Mouse (Mus musculus): ENCODE data around the gene Mrto4. TPM values are rescaled to one million over a fixed set of nuclear protein-coding genes. Genes with fewer than 3 reads are reported as not detected.

Mrto4 gene
- polyA plus RNA-seq, 1 experiment from 2014 or later = 77.3 TPM

DNA sequence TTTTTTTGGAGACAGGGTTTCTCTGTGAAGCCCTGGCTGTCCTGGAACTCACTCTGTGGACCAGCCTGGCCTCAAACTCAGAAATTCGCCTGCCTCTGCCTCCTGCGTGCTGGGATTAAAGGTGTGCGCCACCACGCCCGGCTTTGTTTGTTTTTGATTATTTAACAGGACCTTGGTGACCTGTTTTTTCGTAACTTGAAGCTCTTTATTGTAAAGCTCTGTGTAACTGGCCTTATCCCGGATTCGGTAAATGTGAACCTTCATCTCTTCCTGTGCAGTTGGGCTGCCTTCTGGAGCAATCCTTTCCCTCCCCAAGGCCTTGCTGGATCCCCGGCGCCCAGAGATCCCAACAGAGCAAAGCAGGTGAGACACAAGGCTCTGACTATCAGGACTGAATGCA, 21.2 kb upstream of the Mrto4 start:
- Histone ChIP-seq H3K4me3 (replicated peaks) (no peak overlapping the region), H3K36me3 (peaks cover 84% of the 10 kb centered on the region), H3K4me2 (no peak overlapping the region), H3K9ac (replicated peaks) (no peak overlapping the region), H3K27me3 (replicated peaks) (no peaks in the 10 kb centered on the region), H3K4me1 (no peaks in the 10 kb centered on the region), H3K27ac (replicated peaks) (no peak overlapping the region), H3K9me3 (replicated peaks) (no peaks in the 10 kb centered on the region)
- WGBS = 93% methylated on average over 10 of the region's 10 CpGs
- no peak for ATAC-seq (ENCODE audit: low FRiP score)

- Histone ChIP-seq H3K4me2 (no peak overlapping the region), H3K27ac (replicated peaks) (no peak overlapping the region), H3K36me3 (peaks cover 88% of the 10 kb centered on the region), H3K9ac (replicated peaks) (no peak overlapping the region), H3K4me3 (replicated peaks) (no peak overlapping the region), H3K4me1 (no peaks in the 10 kb centered on the region), H3K9me3 (replicated peaks) (no peaks in the 10 kb centered on the region), H3K27me3 (replicated peaks) (no peaks in the 10 kb centered on the region)
- no peak for ATAC-seq (ENCODE audit: low FRiP score)
- 93% methylated on average over 4 of the region's 4 CpGs for WGBS
Measured at GRCm38 (mm10) chr4:139373130-139373529, 20.8 kb upstream of the Mrto4 start.

DNA sequence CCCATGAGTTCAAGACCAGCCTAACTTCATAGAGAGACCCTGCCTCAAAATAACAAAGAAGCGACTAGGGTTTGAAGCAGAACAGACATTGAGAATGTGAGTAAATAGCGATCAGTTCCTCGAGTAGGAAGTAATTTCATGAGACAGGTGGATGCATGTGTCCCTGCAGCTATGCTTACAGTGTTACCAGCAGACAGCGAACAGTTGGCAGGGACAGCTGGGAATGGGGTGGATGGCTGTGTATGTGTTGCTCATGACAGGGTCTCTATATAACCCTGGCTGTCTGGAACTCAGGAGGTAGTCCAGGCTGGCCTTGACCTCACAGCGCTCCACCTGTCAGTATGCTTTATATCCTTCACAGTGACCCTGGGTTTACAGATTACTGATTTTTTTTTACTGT, 15.7 kb upstream of the Mrto4 start:
- Histone ChIP-seq H3K27ac (replicated peaks) (no peak overlapping the region), H3K4me2 (no peak overlapping the region), H3K27me3 (replicated peaks) (no peaks in the 10 kb centered on the region), H3K4me3 (replicated peaks) (no peak overlapping the region), H3K36me3 (peaks cover 97% of the 10 kb centered on the region), H3K9ac (replicated peaks) (no peak overlapping the region), H3K4me1 (no peaks in the 10 kb centered on the region), H3K9me3 (replicated peaks) (no peaks in the 10 kb centered on the region)
- WGBS = 93% methylated on average over 5 of the region's 5 CpGs
- no peak for ATAC-seq (ENCODE audit: low FRiP score)

- WGBS = 95% methylated on average over 3 of the region's 3 CpGs
- Histone ChIP-seq H3K9me3 (replicated peaks) (no peaks in the 10 kb centered on the region), H3K27ac (replicated peaks) (no peak overlapping the region), H3K4me1 (no peaks in the 10 kb centered on the region), H3K36me3 (peaks cover 97% of the 10 kb centered on the region), H3K4me2 (no peak overlapping the region), H3K9ac (replicated peaks) (no peak overlapping the region), H3K27me3 (replicated peaks) (no peaks in the 10 kb centered on the region), H3K4me3 (replicated peaks) (no peak overlapping the region)
- no peak for ATAC-seq (ENCODE audit: low FRiP score)
Measured at GRCm38 (mm10) chr4:139367336-139367735, 15.0 kb upstream of the Mrto4 start.

- Histone ChIP-seq H3K27me3 (replicated peaks) (no peaks in the 10 kb centered on the region), H3K27ac (replicated peaks) (no peak overlapping the region), H3K4me2 (no peak overlapping the region), H3K4me3 (replicated peaks) (no peak overlapping the region), H3K4me1 (no peaks in the 10 kb centered on the region), H3K9me3 (replicated peaks) (no peaks in the 10 kb centered on the region), H3K9ac (replicated peaks) (no peak overlapping the region), H3K36me3 (peaks cover 96% of the 10 kb centered on the region)
- WGBS = 95% methylated on average over 11 of the region's 11 CpGs
- ATAC-seq (ENCODE audit: low FRiP score) = no peak
Measured at GRCm38 (mm10) chr4:139360761-139361548, 8.6 kb upstream of the Mrto4 start.

GRCm38 (mm10) chr4:139357211-139357610, 4.8 kb upstream of the Mrto4 start:
- ATAC-seq (ENCODE audit: low FRiP score) = no peak
- Histone ChIP-seq H3K9ac (replicated peaks) (no peak overlapping the region), H3K4me1 (peaks cover 11% of the 10 kb centered on the region), H3K27ac (replicated peaks) (no peak overlapping the region), H3K27me3 (replicated peaks) (no peaks in the 10 kb centered on the region), H3K4me3 (replicated peaks) (no peak overlapping the region), H3K4me2 (no peak overlapping the region), H3K9me3 (replicated peaks) (no peaks in the 10 kb centered on the region), H3K36me3 (peaks cover 72% of the 10 kb centered on the region)
- WGBS = 92% methylated on average over 3 of the region's 3 CpGs

- H3K4me1 ChIP-seq = peaks cover 26% of the 10 kb centered on the region
- peak overlapping the region; percentile 96 for H3K9ac ChIP-seq (replicated peaks)
- WGBS = under 1% methylated on average over 7 of the region's 7 CpGs
- ATAC-seq (ENCODE audit: low FRiP score) = peak; percentile 51; the same call in 1 of the 2 replicates
- H3K36me3 ChIP-seq = peaks cover 51% of the 10 kb centered on the region
- no peaks in the 10 kb centered on the region for H3K27me3 ChIP-seq (replicated peaks)
- H3K4me2 ChIP-seq = peak overlapping the region; percentile 92
- H3K27ac ChIP-seq (replicated peaks) = peak overlapping the region; percentile 98
- H3K9me3 ChIP-seq (replicated peaks) = no peaks in the 10 kb centered on the region
- H3K4me3 ChIP-seq (replicated peaks) = peak overlapping the region; percentile 93
Measured at GRCm38 (mm10) chr4:139352832-139353231, 456 bp upstream of the Mrto4 start.

DNA sequence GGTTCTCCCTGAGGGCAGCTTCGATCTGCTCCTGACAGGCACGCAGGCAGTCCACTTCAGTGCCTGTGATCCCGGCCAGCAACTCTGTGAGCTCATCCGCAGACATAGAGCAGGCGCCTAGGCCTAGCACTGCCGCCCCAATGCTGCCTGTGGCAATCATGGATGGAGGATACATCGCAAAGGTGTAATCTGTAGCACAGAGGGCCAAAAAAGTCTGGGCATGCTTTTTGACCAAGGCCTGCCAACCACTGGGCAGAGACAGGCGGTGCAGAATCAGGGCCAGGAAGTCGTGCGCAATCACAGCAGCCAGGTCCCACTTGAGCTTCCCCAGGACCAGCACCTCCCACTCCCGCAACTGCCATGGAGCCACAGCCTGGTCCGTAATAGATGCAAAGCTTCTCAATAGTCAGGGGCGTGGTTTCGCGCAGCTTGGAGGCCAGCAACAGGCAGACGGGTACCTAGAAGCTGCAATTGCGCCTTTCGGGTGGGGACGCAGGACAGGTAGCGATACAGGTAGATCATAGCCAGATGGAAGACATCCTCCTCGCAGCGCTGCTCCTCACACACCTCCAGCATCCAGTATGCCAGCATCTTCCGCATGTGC, 6.9 kb downstream of the Mrto4 start:
- no peaks in the 10 kb centered on the region for H3K27me3 ChIP-seq (replicated peaks)
- ATAC-seq (ENCODE audit: low FRiP score) = no peak
- WGBS = 79% methylated on average over 23 of the region's 23 CpGs

DNA sequence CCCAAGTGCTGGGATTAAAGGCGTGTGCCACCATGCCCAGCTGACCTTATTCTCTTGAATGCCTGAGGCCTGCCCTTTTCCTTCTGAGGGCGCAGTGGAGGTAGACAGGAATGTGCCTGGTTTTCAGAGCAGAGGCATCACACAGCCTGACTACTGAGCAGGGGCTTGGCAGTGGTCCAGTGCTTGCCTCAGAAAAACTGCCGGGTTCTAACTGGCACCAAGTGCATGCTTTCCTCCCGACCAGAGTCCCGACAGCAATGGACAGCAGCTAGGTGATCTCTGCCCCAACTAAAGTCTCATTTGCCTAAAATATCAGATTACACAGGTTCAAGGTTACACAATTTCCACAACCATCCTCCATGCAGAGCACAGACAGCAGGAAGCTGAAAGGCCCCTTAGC, 8.7 kb downstream of the Mrto4 start:
- Histone ChIP-seq H3K27me3 (replicated peaks) (no peaks in the 10 kb centered on the region), H3K27ac (replicated peaks) (no peak overlapping the region), H3K9me3 (replicated peaks) (no peaks in the 10 kb centered on the region), H3K4me3 (replicated peaks) (no peak overlapping the region), H3K4me1 (no peaks in the 10 kb centered on the region), H3K4me2 (no peak overlapping the region), H3K9ac (replicated peaks) (no peak overlapping the region), H3K36me3 (peaks cover 34% of the 10 kb centered on the region)
- 61% methylated on average over 5 of the region's 5 CpGs for WGBS
- no peak for ATAC-seq (ENCODE audit: low FRiP score)

More for the DNA sequence above, 6.9 kb downstream of the Mrto4 start:
- peaks cover 2% of the 10 kb centered on the region for H3K4me1 ChIP-seq
- no peaks in the 10 kb centered on the region for H3K9me3 ChIP-seq (replicated peaks)
- no peak overlapping the region for H3K9ac ChIP-seq (replicated peaks)
- no peak overlapping the region for H3K27ac ChIP-seq (replicated peaks)
- H3K36me3 ChIP-seq = peaks cover 47% of the 10 kb centered on the region
- no peak overlapping the region for H3K4me2 ChIP-seq
- no peak overlapping the region for H3K4me3 ChIP-seq (replicated peaks)

DNA sequence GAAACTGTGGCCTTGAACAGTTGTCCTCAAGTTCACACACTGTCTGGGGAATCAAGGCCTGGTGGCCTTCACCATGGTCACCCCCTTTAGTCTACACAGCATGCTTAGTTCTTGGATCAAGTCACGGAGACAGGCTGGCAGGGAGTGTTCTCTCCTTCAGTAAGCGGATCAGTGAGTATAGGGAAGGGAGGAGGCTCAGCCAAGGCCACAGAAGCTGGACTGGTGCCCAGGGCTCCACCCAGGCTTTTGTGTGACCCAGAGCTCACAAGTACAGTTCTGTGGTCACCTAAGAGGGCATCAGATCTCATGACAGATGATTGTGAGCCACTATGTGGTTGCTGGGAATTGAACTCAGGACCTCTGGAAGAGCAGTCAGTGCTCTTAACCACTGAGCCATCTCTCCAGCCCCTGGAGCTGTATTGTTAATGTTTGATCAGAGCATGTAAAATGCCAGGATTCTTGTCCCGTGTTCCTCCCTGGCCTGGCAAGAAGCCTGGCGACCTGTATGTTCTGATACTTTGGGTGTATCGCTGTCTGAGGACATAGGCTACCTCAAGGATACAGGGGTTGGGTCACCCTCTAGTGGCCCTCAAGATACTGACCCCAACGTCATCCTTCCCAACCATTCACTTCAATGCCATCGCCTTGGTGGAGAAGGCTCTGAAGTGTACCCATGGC, 10.7 kb downstream of the Mrto4 start:
- H3K36me3 ChIP-seq = peaks cover 16% of the 10 kb centered on the region
- no peaks in the 10 kb centered on the region for H3K9me3 ChIP-seq (replicated peaks)
- H3K4me1 ChIP-seq = no peaks in the 10 kb centered on the region
- no peak overlapping the region for H3K9ac ChIP-seq (replicated peaks)
- H3K4me3 ChIP-seq (replicated peaks) = no peak overlapping the region
- no peak overlapping the region for H3K4me2 ChIP-seq
- H3K27me3 ChIP-seq (replicated peaks) = peaks cover 8% of the 10 kb centered on the region
- H3K27ac ChIP-seq (replicated peaks) = no peak overlapping the region
- ATAC-seq (ENCODE audit: low FRiP score) = no peak
- WGBS = 82% methylated on average over 7 of the region's 7 CpGs

DNA sequence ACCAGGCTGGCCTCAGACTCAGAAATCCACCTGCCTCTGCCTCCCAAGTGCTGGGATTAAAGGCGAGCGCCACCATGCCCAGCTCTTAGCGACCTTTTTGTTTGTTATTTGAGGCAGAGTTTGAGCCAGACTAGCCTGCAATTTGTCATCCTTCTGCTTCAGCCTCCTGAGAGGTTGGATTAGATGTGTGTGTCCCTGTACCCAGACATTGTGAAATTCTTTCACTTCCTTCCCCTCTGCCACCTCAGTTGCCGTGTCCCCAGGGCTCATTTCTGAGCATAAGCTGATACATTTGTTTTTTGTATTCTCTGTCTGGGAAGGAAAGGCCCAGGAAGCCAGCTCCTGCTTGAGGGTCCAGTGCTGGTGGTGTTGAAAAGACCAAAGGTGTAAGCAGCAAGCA, 11.5 kb downstream of the Mrto4 start:
- Histone ChIP-seq H3K4me1 (no peaks in the 10 kb centered on the region), H3K4me2 (no peak overlapping the region), H3K9me3 (replicated peaks) (no peaks in the 10 kb centered on the region), H3K27me3 (replicated peaks) (peaks cover 10% of the 10 kb centered on the region), H3K9ac (replicated peaks) (no peak overlapping the region), H3K27ac (replicated peaks) (no peak overlapping the region), H3K36me3 (peaks cover 8% of the 10 kb centered on the region; the same call in 1 of the 2 replicates), H3K4me3 (replicated peaks) (no peak overlapping the region)
- 87% methylated on average over 4 of the region's 4 CpGs for WGBS
- no peak for ATAC-seq (ENCODE audit: low FRiP score)

DNA sequence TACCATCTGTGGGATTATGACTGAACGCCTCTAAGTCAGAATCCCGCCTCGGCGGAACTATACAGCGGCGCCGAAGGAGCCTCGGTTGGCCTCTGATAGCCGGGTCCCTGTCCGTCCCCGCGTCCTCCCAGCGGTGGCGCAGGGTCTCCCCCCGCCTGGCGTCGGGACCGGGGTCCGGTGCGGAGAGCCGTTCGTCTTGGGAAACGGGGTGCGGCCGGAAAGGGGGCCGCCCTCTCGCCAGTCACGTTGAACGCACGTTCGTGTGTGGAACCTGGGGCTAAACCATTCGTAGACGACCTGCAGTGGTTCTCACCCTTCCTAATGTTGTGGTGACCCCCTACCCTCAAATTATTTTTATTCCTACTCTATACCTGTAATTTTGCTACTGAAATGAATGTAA, 14.2 kb downstream of the Mrto4 start:
- no peak for ATAC-seq (ENCODE audit: low FRiP score)
- WGBS = 56% methylated on average over 33 of the region's 33 CpGs
- peaks cover 10% of the 10 kb centered on the region for H3K27me3 ChIP-seq (replicated peaks)

More for the DNA sequence above, 14.2 kb downstream of the Mrto4 start:
- H3K4me2 ChIP-seq = no peak overlapping the region
- no peaks in the 10 kb centered on the region for H3K4me1 ChIP-seq
- no peaks in the 10 kb centered on the region for H3K36me3 ChIP-seq
- H3K9ac ChIP-seq (replicated peaks) = no peak overlapping the region
- no peak overlapping the region for H3K4me3 ChIP-seq (replicated peaks)
- no peaks in the 10 kb centered on the region for H3K9me3 ChIP-seq (replicated peaks)
- no peak overlapping the region for H3K27ac ChIP-seq (replicated peaks)

Data from neural tube, embryonic 15.5 days (tissue).